Mouse (Mus musculus): ENCODE measurements around the gene Fam167b. TPM values are rescaled to one million over a fixed set of nuclear protein-coding genes. Genes with fewer than 3 reads are reported as not detected.
A peak's percentile ranks its signal among the peaks of the same experiment; 100 is the strongest.

The Fam167b gene
- total and polyA plus RNA-seq, 3 experiments: not detected

DNA sequence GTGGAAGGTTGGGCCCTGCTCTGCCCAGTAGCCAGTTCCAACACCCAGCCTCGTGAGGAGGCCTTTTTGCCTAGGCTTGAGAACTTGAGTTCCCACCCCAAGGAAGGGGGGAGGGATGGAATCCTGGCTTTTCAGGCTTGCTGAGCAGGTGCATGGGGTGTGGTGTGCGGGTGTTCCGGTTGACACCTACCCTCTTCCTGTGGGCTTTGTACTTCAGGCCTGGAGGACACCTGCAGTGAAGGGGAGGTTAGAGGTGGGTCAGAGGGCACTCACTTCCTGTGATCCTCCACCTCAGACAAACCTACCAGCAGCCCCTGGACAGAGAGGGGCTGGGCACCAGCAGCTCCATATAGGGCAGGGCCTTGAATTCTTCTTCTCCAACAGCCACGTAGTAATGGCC is 31.7 kb upstream of the Fam167b start:
- Histone ChIP-seq H3K4me3 (ENCODE audit: low read depth, low read length) (no peak overlapping the region), H3K9me3 (replicated peaks) (no peaks in the 10 kb centered on the region), H3K4me1 (ENCODE audit: insufficient read depth, low read depth, low read length) (peaks cover 24% of the 10 kb centered on the region), H3K27me3 (ENCODE audit: insufficient read depth, low read length) (no peaks in the 10 kb centered on the region), H3K36me3 (replicated peaks) (peaks cover 86% of the 10 kb centered on the region)
- ATAC-seq (ENCODE audit: extremely low read depth, insufficient number of reproducible peaks, low FRiP score, poor library complexity, severe bottlenecking): no peak
- TF ChIP-seq TAL1 (conservative IDR thresholded peaks at IDR 0.05; ENCODE audit: low read depth, low read length) (no peak), CTCF (IDR thresholded peaks at IDR 0.05; ENCODE audit: low read depth, low read length) (no peak)
- DNase-seq (ENCODE audit: low spot score): no peak

DNA sequence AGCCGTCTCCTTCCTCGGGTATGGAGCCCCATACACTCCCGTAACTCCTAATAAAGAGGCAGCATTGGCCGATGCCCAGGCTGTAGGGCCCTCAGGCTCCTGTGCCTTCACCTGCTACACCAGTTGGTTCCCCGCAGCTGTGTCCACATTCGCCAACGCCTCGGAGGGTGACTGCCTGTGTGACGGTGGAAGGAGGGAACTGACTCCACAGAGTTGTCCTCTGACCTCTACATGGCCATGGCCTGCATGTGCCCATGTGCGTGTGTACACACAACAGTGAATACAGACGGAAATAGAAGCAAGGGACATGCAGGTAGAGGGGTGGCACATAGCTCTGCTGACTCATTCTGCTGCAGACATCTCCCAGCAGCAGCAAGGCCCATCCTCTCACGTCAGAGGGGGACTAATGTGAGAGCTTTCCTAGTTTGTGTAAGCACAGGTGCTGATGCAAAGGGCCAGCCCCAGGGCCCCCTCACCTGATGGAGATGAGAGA is 30.8 kb upstream of the Fam167b start:
- H3K36me3 ChIP-seq (replicated peaks): peaks cover 91% of the 10 kb centered on the region
- TF ChIP-seq POLR2AphosphoS5 (IDR thresholded peaks at IDR 0.05; ENCODE audit: insufficient replicate concordance, low read depth, low read length) (no peak), CTCF (IDR thresholded peaks at IDR 0.05; ENCODE audit: low read depth, low read length) (no peak), TAL1 (conservative IDR thresholded peaks at IDR 0.05; ENCODE audit: low read depth, low read length) (no peak), GATA1 (IDR thresholded peaks at IDR 0.05; ENCODE audit: borderline replicate concordance, low read length) (no peak), GATA2 (IDR thresholded peaks at IDR 0.05; ENCODE audit: borderline replicate concordance, low read depth, low read length) (no peak)
- H3K27me3 ChIP-seq (ENCODE audit: insufficient read depth, low read length): no peaks in the 10 kb centered on the region
- no peaks in the 10 kb centered on the region for H3K9me3 ChIP-seq (replicated peaks)
- ATAC-seq (ENCODE audit: extremely low read depth, insufficient number of reproducible peaks, low FRiP score, poor library complexity, severe bottlenecking): no peak
- 0 out of 2 replicates have a peak overlapping the region, but pooled peaks have one; percentile 4 for H3K4me3 ChIP-seq (ENCODE audit: low read depth, low read length)
- DNase-seq (ENCODE audit: low spot score): no peak
- H3K4me1 ChIP-seq (ENCODE audit: insufficient read depth, low read depth, low read length): peaks cover 32% of the 10 kb centered on the region

DNA sequence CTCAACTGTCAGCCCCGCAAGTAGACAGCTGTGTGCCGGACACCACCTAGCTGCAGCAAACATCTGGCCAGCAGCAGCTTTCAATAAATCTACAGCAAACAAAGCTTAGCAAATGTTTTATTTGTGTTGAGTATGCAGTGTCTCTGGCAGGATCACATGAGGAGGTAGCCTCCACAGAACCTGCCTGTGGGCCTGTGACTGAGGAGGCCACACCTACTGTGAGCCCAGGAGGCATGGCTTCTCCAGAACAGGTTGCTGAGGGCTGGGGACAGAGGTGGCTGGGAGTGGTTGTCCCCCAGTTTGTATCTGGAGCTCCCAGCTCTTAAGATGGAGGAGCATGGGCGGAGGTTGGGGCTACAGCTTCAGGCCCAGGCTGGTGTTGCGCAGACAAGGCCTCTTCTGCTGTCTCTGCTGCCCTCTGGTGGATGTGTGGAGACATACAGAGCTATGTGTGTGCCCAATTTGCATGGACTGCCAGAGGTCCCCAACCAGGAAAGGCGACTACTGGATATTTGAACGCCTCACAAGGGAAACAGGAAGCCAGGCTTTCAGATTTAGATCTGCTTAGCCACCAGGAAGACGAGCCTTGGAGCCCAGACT is 30.2 kb upstream of the Fam167b start:
- no peaks in the 10 kb centered on the region for H3K27me3 ChIP-seq (ENCODE audit: insufficient read depth, low read length)
- peak; percentile 76 for ATAC-seq (ENCODE audit: extremely low read depth, insufficient number of reproducible peaks, low FRiP score, poor library complexity, severe bottlenecking)
- no peak overlapping the region for H3K4me3 ChIP-seq (ENCODE audit: low read depth, low read length)
- DNase-seq (ENCODE audit: low spot score): peak; percentile 62
- peaks cover 35% of the 10 kb centered on the region for H3K4me1 ChIP-seq (ENCODE audit: insufficient read depth, low read depth, low read length)
- H3K9me3 ChIP-seq (replicated peaks): no peaks in the 10 kb centered on the region
- peaks cover 91% of the 10 kb centered on the region for H3K36me3 ChIP-seq (replicated peaks)
- no peak for TF ChIP-seq TAL1 (conservative IDR thresholded peaks at IDR 0.05; ENCODE audit: low read depth, low read length)
- TF ChIP-seq CTCF (IDR thresholded peaks at IDR 0.05; ENCODE audit: low read depth, low read length): peak; percentile 71

DNA sequence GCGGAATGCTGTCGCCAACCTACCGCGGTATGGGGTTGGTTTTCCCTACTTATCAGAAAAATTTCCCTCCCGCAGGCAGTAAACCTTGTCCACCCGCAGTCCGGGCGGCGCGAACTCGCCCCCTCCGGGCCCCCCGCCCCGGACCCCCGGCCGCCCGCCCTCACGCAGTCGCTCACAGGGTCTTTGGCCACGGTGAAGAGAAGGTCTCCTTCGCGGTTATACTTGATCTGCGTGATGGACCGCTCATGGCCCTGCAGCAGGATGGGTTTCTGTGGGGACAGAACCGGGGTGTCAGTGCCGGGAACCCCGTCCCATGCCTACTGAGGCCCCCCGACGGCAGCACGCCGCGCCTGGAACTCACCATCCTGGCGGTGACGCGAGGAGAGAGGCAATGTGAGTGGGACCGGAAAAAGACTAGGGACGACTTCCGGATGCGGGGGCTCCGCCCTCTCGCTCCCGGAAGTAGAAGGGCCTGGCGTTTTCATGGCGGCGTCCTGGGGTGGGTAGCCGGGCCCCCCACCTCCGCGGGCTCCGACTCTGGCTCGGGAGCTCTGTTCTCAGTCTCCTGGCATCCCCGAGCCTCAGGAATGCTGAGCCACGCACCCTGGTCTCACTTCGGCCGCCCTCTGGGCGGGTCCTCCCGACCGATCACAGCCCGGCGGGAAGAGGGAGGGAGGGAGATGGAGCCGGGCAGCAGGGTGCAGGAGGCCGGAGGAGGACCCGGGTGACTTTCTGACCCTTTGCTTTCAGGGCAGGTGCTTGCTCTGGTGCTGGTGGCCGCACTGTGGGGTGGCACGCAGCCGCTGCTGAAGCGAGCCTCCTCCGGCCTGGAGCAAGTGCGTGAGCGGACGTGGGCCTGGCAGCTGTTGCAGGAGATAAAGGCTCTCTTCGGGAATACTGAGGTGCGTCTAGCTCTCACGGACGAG is 22.1 kb upstream of the Fam167b start, which contains the start of the genes Eif3i and Tmem234:
Gene Eif3i, minus strand, starts transcription at position 416 of the 926 bp plus-strand sequence.
Gene Tmem234, plus strand, starts transcription at position 436 of the 926 bp plus-strand sequence.
- Histone ChIP-seq H3K9me3 (replicated peaks) (no peaks in the 10 kb centered on the region), H3K27me3 (ENCODE audit: insufficient read depth, low read length) (no peaks in the 10 kb centered on the region), H3K4me1 (ENCODE audit: insufficient read depth, low read depth, low read length) (peaks cover 51% of the 10 kb centered on the region), H3K4me3 (ENCODE audit: low read depth, low read length) (peak within 1 kb of the TSS; percentile 99), H3K36me3 (replicated peaks) (peaks cover 78% of the 10 kb centered on the region)
- ATAC-seq (ENCODE audit: extremely low read depth, insufficient number of reproducible peaks, low FRiP score, poor library complexity, severe bottlenecking): peak; percentile 93
- DNase-seq (ENCODE audit: low spot score): peak; percentile 95
- TF ChIP-seq POLR2AphosphoS5 (IDR thresholded peaks at IDR 0.05; ENCODE audit: insufficient replicate concordance, low read depth, low read length) (no peak), TAL1 (conservative IDR thresholded peaks at IDR 0.05; ENCODE audit: low read depth, low read length) (peak; percentile 72)

DNA sequence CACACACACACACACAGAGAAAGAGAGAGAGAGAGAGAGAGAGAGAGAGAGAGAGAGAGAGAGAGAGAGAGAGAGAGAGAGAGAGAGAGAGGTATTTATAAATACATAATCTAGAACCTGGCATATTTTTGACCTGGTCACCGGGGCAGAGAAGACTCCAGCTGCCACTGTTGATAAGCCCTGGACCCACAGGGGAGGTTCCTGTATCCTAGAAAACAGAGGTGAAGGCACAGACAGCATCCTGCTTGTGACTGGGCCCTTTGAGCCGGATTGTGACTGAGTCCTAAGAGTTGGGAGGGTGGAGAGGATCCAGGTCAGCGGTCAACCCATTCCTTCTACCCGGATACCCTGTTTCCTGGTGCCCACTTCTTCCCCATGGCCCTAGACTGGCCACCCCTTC is 10.5 kb upstream of the Fam167b start:
- peaks cover 5% of the 10 kb centered on the region; the same call in 1 of the 2 replicates for H3K27me3 ChIP-seq (ENCODE audit: insufficient read depth, low read length)
- no peak overlapping the region for H3K4me3 ChIP-seq (ENCODE audit: low read depth, low read length)
- ATAC-seq (ENCODE audit: extremely low read depth, insufficient number of reproducible peaks, low FRiP score, poor library complexity, severe bottlenecking) (no peak), DNase-seq (ENCODE audit: low spot score) (no peak)
- H3K36me3 ChIP-seq (replicated peaks): peaks cover 46% of the 10 kb centered on the region
- peaks cover 8% of the 10 kb centered on the region for H3K4me1 ChIP-seq (ENCODE audit: insufficient read depth, low read depth, low read length)
- no peaks in the 10 kb centered on the region for H3K9me3 ChIP-seq (replicated peaks)
- TF ChIP-seq GATA2 (IDR thresholded peaks at IDR 0.05; ENCODE audit: borderline replicate concordance, low read depth, low read length) (no peak), CTCF (IDR thresholded peaks at IDR 0.05; ENCODE audit: low read depth, low read length) (no peak), GATA1 (IDR thresholded peaks at IDR 0.05; ENCODE audit: borderline replicate concordance, low read length) (no peak), POLR2AphosphoS5 (IDR thresholded peaks at IDR 0.05; ENCODE audit: insufficient replicate concordance, low read depth, low read length) (no peak), TAL1 (conservative IDR thresholded peaks at IDR 0.05; ENCODE audit: low read depth, low read length) (no peak)

DNA sequence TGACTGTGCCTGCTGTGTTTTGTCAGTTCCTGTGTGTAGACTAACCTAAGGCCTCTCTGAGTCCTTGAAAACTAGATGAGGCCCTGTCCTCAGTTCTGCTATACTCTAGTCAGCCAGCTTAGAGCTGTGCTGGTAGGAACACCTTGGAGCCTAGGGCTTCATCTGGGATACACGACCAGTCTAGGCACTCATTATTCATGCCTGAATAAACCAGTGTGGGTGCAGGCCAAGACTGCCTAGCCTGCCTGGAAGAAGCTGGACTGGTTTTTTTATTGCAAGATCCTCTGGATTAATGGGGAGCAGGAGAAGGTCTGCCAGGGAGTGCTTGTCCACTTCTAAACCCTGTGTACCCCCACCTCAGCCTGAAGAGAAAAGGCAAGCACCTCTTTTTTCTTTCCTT is 8.6 kb upstream of the Fam167b start:
- DNase-seq (ENCODE audit: low spot score) (no peak), ATAC-seq (ENCODE audit: extremely low read depth, insufficient number of reproducible peaks, low FRiP score, poor library complexity, severe bottlenecking) (no peak)
- Histone ChIP-seq H3K4me1 (ENCODE audit: insufficient read depth, low read depth, low read length) (peaks cover 8% of the 10 kb centered on the region), H3K36me3 (replicated peaks) (peaks cover 26% of the 10 kb centered on the region), H3K9me3 (replicated peaks) (no peaks in the 10 kb centered on the region), H3K4me3 (ENCODE audit: low read depth, low read length) (no peak overlapping the region), H3K27me3 (ENCODE audit: insufficient read depth, low read length) (peaks cover 5% of the 10 kb centered on the region; the same call in 1 of the 2 replicates)
- TF ChIP-seq POLR2AphosphoS5 (IDR thresholded peaks at IDR 0.05; ENCODE audit: insufficient replicate concordance, low read depth, low read length): no peak
- no peak for TF ChIP-seq TAL1 (conservative IDR thresholded peaks at IDR 0.05; ENCODE audit: low read depth, low read length)
- TF ChIP-seq CTCF (IDR thresholded peaks at IDR 0.05; ENCODE audit: low read depth, low read length): no peak
- TF ChIP-seq GATA2 (IDR thresholded peaks at IDR 0.05; ENCODE audit: borderline replicate concordance, low read depth, low read length): no peak
- no peak for TF ChIP-seq GATA1 (IDR thresholded peaks at IDR 0.05; ENCODE audit: borderline replicate concordance, low read length)

All from G1E (cell line).